Mouse (Mus musculus): ENCODE data around the gene Col6a4.

The Col6a4 gene

GRCm38 (mm10) chr9:106096683-106097082 is at the start of gene Col6a4:
Gene Col6a4 (minus strand): TSS chr9:106096783.
- DNase-seq (ENCODE audit: low spot score), result no peak

GRCm38 (mm10) chr9:106145582-106145981 is 49.0 kb upstream of the Col6a4 start:
- no peak for DNase-seq (ENCODE audit: low spot score)

- no peak for DNase-seq (ENCODE audit: low spot score)
These were observed 47.6 kb upstream of the Col6a4 start for GRCm38 (mm10) chr9:106144176-106144575.

GRCm38 (mm10) chr9:106141955-106142354 is 45.4 kb upstream of the Col6a4 start:
- no peak for DNase-seq (ENCODE audit: low spot score)

- DNase-seq (ENCODE audit: low spot score), result no peak
These were observed 43.2 kb upstream of the Col6a4 start for GRCm38 (mm10) chr9:106139763-106140162.

GRCm38 (mm10) chr9:106137671-106138216 is 41.2 kb upstream of the Col6a4 start:
- peak; percentile 86 for DNase-seq (ENCODE audit: low spot score)

- no peak for DNase-seq (ENCODE audit: low spot score)
These were observed 33.7 kb upstream of the Col6a4 start for GRCm38 (mm10) chr9:106130250-106130649.

- DNase-seq (ENCODE audit: low spot score), result no peak
These were observed 32.5 kb upstream of the Col6a4 start for GRCm38 (mm10) chr9:106129072-106129471.

- peak; percentile 93 for DNase-seq (ENCODE audit: low spot score)
These were observed 30.2 kb upstream of the Col6a4 start for GRCm38 (mm10) chr9:106126786-106127251.

GRCm38 (mm10) chr9:106123599-106123998 is 27.0 kb upstream of the Col6a4 start:
- peak; percentile 73 for DNase-seq (ENCODE audit: low spot score)

GRCm38 (mm10) chr9:106119075-106119474 is 22.5 kb upstream of the Col6a4 start:
- no peak for DNase-seq (ENCODE audit: low spot score)

- peak; percentile 15 for DNase-seq (ENCODE audit: low spot score)
These were observed 19.3 kb upstream of the Col6a4 start for GRCm38 (mm10) chr9:106115801-106116424.

GRCm38 (mm10) chr9:106112770-106113423 is 16.3 kb upstream of the Col6a4 start:
- DNase-seq (ENCODE audit: low spot score), result peak; percentile 90

- no peak for DNase-seq (ENCODE audit: low spot score)
These were observed 9.7 kb upstream of the Col6a4 start for GRCm38 (mm10) chr9:106106241-106106640.

GRCm38 (mm10) chr9:106104401-106104800 is 7.8 kb upstream of the Col6a4 start:
- no peak for DNase-seq (ENCODE audit: low spot score)

GRCm38 (mm10) chr9:106101166-106101565 is 4.6 kb upstream of the Col6a4 start:
- DNase-seq (ENCODE audit: low spot score), result no peak

- DNase-seq (ENCODE audit: low spot score), result no peak
These were observed 3.7 kb upstream of the Col6a4 start for GRCm38 (mm10) chr9:106100262-106100661.

- DNase-seq (ENCODE audit: low spot score), result peak; percentile 36
These were observed 2.9 kb upstream of the Col6a4 start for GRCm38 (mm10) chr9:106099379-106100021.

GRCm38 (mm10) chr9:106081528-106081927 is 15.1 kb downstream of the Col6a4 start:
- no peak for DNase-seq (ENCODE audit: low spot score)

GRCm38 (mm10) chr9:106080261-106081033 is 16.1 kb downstream of the Col6a4 start:
- DNase-seq (ENCODE audit: low spot score), result peak; percentile 39

GRCm38 (mm10) chr9:106077953-106078352 is 18.6 kb downstream of the Col6a4 start:
- no peak for DNase-seq (ENCODE audit: low spot score)

GRCm38 (mm10) chr9:106076234-106076633 is 20.3 kb downstream of the Col6a4 start:
- DNase-seq (ENCODE audit: low spot score), result no peak

Measured in embryo, embryonic 10 days (tissue).